Mouse (Mus musculus): ENCODE measurements around the gene Zdhhc14. TPM values are rescaled to one million over a fixed set of nuclear protein-coding genes. Genes with fewer than 3 reads are reported as not detected.
"Not testable (repeated sequence)": the region's sequence is repeated elsewhere in the genome, so short reads cannot be mapped to it uniquely, and the experiment has no call there.

Gene Zdhhc14
- polyA plus RNA-seq, 1 experiment from 2014 or later, result 52.7 TPM

- peaks cover 29% of the 10 kb centered on the region; the same call in 1 of the 2 replicates for H3K79me2 ChIP-seq (ENCODE audit: inconsistent target)
- H3K36me3 ChIP-seq (ENCODE audit: inconsistent target), result no peaks in the 10 kb centered on the region
- H3K27ac ChIP-seq, result no peak overlapping the region
- no peak overlapping the region for H3K4me3 ChIP-seq (ENCODE audit: inconsistent target)
- WGBS (ENCODE audit: missing documents), result 89% methylated on average over 19 of the region's 25 CpGs
Observed at GRCm38 (mm10) chr17:5621626-5622591, 129.6 kb downstream of the Zdhhc14 start.

DNA sequence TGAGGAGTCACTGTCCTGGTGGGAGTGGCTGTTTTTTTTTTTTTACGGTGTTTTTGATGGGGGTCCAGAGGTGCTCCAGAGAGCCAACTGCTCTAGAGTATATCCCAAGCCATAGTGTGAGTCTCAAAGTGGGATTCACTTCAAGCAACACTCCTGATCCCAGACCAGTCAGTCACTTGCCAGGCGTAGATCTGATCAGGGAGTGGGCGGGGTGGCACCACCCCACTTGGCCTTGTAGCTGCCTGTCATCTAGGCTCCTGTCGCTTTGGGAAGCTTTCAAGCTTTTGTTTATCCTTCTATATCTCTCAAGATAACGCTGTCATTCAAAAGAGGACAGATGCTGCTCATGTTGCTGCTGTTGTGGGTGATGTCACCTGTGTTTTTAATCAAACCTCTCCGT lies 130.4 kb downstream of the Zdhhc14 start:
- peaks cover 23% of the 10 kb centered on the region; the same call in 1 of the 2 replicates for H3K79me2 ChIP-seq (ENCODE audit: inconsistent target)
- 93% methylated on average over 6 of the region's 6 CpGs for WGBS (ENCODE audit: missing documents)

GRCm38 (mm10) chr17:5623181-5623580 lies 130.8 kb downstream of the Zdhhc14 start:
- peaks cover 23% of the 10 kb centered on the region; the same call in 1 of the 2 replicates for H3K79me2 ChIP-seq (ENCODE audit: inconsistent target)
- no peaks in the 10 kb centered on the region for H3K36me3 ChIP-seq (ENCODE audit: inconsistent target)
- no peak overlapping the region for H3K27ac ChIP-seq
- no peak overlapping the region for H3K4me3 ChIP-seq (ENCODE audit: inconsistent target)

More for the DNA sequence above, 130.4 kb downstream of the Zdhhc14 start:
- H3K27ac ChIP-seq, result no peak overlapping the region
- H3K36me3 ChIP-seq (ENCODE audit: inconsistent target), result no peaks in the 10 kb centered on the region
- no peak overlapping the region for H3K4me3 ChIP-seq (ENCODE audit: inconsistent target)

DNA sequence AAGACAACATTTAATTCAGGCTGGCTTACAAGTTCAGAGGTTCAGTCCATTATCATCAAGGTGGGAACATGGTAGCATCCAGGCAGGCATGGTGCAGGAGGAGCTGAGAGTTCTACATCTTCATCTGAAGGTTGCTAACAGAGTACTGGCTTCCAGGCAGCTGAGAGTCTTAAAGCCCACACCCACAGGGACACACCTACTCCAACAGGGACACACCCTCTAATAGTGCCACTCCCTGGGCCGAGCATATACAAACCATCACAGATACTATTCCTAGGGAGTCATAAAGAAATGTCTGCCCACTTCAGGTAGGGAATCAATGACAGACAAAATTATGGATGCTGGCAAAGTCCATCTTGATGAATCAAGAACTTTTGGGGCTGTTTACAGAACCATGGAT lies 132.5 kb downstream of the Zdhhc14 start:
- 100% methylated on average over 1 of the region's 1 CpGs for WGBS (ENCODE audit: missing documents)

DNA sequence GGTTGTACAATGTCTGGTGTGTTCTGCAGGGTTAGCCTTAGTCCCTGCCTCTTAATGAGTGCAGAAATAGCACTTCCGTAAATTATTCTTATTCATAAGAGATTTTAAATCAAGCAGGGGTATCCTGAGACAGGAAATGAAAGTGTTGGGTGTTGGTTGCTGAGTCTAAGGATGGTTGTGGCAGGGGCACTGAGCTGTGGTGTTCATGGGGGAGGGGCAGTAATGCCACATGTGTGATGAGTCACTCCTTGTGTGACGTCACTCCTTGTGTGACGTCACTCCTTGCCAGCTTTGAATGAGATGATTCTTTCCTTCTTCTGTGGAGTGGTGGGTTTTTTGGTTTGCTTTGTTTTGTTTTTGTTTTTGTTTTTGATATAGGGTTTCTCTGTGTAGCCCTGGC lies 134.0 kb downstream of the Zdhhc14 start:
- 0% methylated on average over 2 of the region's 3 CpGs for WGBS (ENCODE audit: missing documents)
- peaks cover 32% of the 10 kb centered on the region; the same call in 1 of the 2 replicates for H3K79me2 ChIP-seq (ENCODE audit: inconsistent target)
- no peaks in the 10 kb centered on the region for H3K36me3 ChIP-seq (ENCODE audit: inconsistent target)
- no peak overlapping the region for H3K4me3 ChIP-seq (ENCODE audit: inconsistent target)
- H3K27ac ChIP-seq, result peak overlapping the region; percentile 43; the same call in 1 of the 2 replicates

More for the DNA sequence above, 132.5 kb downstream of the Zdhhc14 start:
- H3K79me2 ChIP-seq (ENCODE audit: inconsistent target), result peaks cover 31% of the 10 kb centered on the region; the same call in 1 of the 2 replicates
- not testable (repeated sequence) for H3K27ac ChIP-seq; H3K4me3 ChIP-seq (ENCODE audit: inconsistent target); H3K36me3 ChIP-seq (ENCODE audit: inconsistent target)

DNA sequence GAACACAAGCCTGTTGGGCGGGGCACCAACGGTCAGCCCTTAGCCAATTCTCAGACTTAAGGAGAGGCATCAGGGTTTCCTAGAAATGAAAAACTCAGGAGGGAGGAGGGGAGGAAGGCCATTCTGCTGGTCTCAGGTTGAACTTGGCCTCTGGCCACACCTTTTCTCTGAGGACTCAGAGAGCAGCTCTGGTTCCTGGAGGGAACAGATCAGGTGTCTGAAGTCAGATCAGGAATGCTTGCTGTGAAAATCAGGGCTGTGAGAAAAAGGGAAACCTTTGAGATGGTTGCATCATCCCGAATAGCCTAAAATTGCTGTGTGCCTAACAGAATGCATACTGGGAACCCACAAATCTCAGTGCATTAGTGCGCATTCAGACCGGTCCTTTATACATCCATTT lies 135.3 kb downstream of the Zdhhc14 start:
- no peak overlapping the region for H3K27ac ChIP-seq
- H3K36me3 ChIP-seq (ENCODE audit: inconsistent target), result no peaks in the 10 kb centered on the region
- H3K4me3 ChIP-seq (ENCODE audit: inconsistent target), result no peak overlapping the region
- 93% methylated on average over 5 of the region's 5 CpGs for WGBS (ENCODE audit: missing documents)
- peaks cover 26% of the 10 kb centered on the region; the same call in 1 of the 2 replicates for H3K79me2 ChIP-seq (ENCODE audit: inconsistent target)

GRCm38 (mm10) chr17:5629651-5630050 lies 137.3 kb downstream of the Zdhhc14 start:
- Histone ChIP-seq H3K4me3 (ENCODE audit: inconsistent target) (no peak overlapping the region), H3K36me3 (ENCODE audit: inconsistent target) (no peaks in the 10 kb centered on the region), H3K79me2 (ENCODE audit: inconsistent target) (peaks cover 37% of the 10 kb centered on the region; the same call in 1 of the 2 replicates), H3K27ac (no peak overlapping the region)
- 84% methylated on average over 3 of the region's 4 CpGs for WGBS (ENCODE audit: missing documents)

DNA sequence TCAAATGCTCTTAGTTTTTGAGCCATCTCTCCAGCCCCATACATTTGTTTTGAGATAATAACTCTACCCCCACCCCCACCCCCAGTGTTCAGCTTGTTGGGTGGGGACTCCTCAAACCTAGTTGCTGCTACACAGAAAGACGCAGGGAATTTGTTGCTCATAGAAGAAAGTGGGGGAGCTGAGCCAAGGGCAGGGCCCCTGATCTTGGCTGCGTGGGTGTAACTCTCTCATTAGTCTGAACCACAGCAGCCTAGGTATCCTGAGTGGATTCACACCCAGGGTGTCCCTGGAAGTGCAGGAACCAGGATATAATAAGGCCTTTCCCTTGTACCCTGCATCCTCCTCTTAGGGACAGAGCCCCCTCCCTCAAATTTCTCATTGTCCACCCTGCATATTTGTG lies 142.9 kb downstream of the Zdhhc14 start:
- no peak overlapping the region for H3K4me3 ChIP-seq (ENCODE audit: inconsistent target)
- H3K36me3 ChIP-seq (ENCODE audit: inconsistent target), result no peaks in the 10 kb centered on the region
- H3K27ac ChIP-seq, result no peak overlapping the region
- WGBS (ENCODE audit: missing documents), result 84% methylated on average over 2 of the region's 2 CpGs
- H3K79me2 ChIP-seq (ENCODE audit: inconsistent target), result peaks cover 26% of the 10 kb centered on the region; the same call in 1 of the 2 replicates

DNA sequence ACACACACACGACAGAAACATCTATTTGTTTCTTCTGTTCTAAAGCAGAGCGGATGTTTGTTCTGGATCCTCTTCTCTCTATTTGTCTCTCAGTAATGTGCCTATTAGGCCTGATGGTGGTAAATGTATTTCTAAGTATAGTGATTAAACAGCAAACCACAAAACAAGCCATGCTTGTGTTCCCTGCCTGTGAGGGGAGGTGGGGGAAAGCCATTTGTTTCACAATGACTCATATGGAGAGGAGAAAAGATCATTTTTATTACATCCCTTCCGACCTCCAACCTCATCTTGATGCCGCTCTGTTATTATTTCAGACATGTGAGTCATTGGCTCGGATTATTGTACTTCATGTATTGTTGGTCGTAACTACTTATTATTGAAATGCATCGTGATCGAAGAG lies 149.1 kb downstream of the Zdhhc14 start:
- Histone ChIP-seq H3K79me2 (ENCODE audit: inconsistent target) (peaks cover 17% of the 10 kb centered on the region; the same call in 1 of the 2 replicates), H3K27ac (no peak overlapping the region), H3K4me3 (ENCODE audit: inconsistent target) (no peak overlapping the region), H3K36me3 (ENCODE audit: inconsistent target) (no peaks in the 10 kb centered on the region)
- WGBS (ENCODE audit: missing documents), result 96% methylated on average over 8 of the region's 8 CpGs

DNA sequence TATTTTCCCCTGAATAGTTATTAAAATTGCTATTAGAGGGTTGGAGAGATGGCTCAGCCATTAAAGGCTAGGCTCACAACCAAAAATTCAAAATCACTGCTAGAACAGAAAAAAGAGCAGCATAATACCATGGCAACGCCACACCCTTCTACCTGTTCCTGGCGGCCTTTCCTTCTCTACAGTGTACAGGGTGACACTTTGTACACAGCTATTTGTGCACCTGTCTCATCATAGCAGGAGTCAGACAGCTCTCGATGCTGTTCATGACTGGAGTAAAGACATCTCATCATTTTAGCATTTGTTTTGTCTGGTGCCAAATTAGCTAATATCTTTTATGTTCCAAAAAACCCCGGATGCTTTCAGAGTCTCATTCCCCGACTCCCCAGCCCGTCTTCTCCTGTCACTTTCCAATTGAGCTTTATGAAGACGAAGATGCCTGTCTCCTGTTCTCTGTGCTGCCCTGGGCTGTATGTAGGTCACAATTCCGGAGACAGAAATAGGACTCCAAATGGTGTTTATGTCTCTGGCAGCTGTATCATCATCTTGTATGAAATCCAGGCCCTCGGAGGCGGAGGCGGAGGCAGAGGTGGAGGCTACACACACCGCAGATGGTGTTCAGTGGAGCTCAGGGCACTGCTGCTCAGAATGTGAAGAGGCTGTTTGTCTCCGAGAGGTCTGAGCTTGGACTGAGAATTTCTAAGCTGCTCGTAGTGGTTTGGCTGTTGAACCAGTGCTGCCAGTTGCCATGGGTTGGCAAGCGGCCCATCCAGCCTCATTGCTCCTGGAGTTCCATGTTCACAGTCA lies 150.8 kb downstream of the Zdhhc14 start:
- Histone ChIP-seq H3K79me2 (ENCODE audit: inconsistent target) (peaks cover 17% of the 10 kb centered on the region; the same call in 1 of the 2 replicates), H3K4me3 (ENCODE audit: inconsistent target) (no peak overlapping the region), H3K36me3 (ENCODE audit: inconsistent target) (no peaks in the 10 kb centered on the region), H3K27ac (no peak overlapping the region)
- WGBS (ENCODE audit: missing documents), result 95% methylated on average over 15 of the region's 15 CpGs

GRCm38 (mm10) chr17:5650124-5650523 lies 157.8 kb downstream of the Zdhhc14 start:
- H3K4me3 ChIP-seq (ENCODE audit: inconsistent target), result no peak overlapping the region
- no peak overlapping the region for H3K27ac ChIP-seq
- H3K79me2 ChIP-seq (ENCODE audit: inconsistent target), result peaks cover 4% of the 10 kb centered on the region; the same call in 1 of the 2 replicates
- no peaks in the 10 kb centered on the region for H3K36me3 ChIP-seq (ENCODE audit: inconsistent target)
- 93% methylated on average over 4 of the region's 4 CpGs for WGBS (ENCODE audit: missing documents)

DNA sequence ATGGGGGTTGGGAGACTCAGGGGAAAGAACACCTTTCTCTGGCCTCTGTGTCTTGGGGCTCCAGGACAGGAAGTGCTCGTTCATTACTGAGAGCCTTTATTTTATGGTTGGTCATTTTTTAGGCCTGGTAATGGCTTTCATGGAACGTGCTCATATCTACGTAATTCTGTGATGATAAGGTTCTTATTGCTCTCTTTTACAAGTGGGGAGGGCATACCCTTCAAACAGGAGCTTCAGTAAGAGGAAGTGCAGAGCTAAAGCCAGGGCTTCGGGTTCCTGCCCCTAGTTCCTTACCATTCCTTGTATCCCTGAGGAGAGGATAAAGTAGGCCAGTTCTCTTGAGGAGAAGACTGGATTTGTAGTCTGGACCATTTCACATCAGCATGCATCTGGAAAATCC lies 158.3 kb downstream of the Zdhhc14 start:
- 93% methylated on average over 4 of the region's 4 CpGs for WGBS (ENCODE audit: missing documents)

GRCm38 (mm10) chr17:5651551-5651950 lies 159.2 kb downstream of the Zdhhc14 start:
- no peak overlapping the region for H3K4me3 ChIP-seq (ENCODE audit: inconsistent target)
- H3K27ac ChIP-seq, result no peak overlapping the region
- WGBS (ENCODE audit: missing documents), result 96% methylated on average over 4 of the region's 4 CpGs
- H3K79me2 ChIP-seq (ENCODE audit: inconsistent target), result no peaks in the 10 kb centered on the region; the same call in 1 of the 2 replicates
- H3K36me3 ChIP-seq (ENCODE audit: inconsistent target), result no peaks in the 10 kb centered on the region

More for the DNA sequence above, 158.3 kb downstream of the Zdhhc14 start:
- H3K36me3 ChIP-seq (ENCODE audit: inconsistent target), result no peaks in the 10 kb centered on the region
- peaks cover 4% of the 10 kb centered on the region; the same call in 1 of the 2 replicates for H3K79me2 ChIP-seq (ENCODE audit: inconsistent target)
- no peak overlapping the region for H3K27ac ChIP-seq
- no peak overlapping the region for H3K4me3 ChIP-seq (ENCODE audit: inconsistent target)

- 87% methylated on average over 9 of the region's 9 CpGs for WGBS (ENCODE audit: missing documents)
- H3K27ac ChIP-seq, result no peak overlapping the region
- H3K4me3 ChIP-seq (ENCODE audit: inconsistent target), result no peak overlapping the region
- no peaks in the 10 kb centered on the region for H3K36me3 ChIP-seq (ENCODE audit: inconsistent target)
- H3K79me2 ChIP-seq (ENCODE audit: inconsistent target), result no peaks in the 10 kb centered on the region; the same call in 1 of the 2 replicates
Observed at GRCm38 (mm10) chr17:5653981-5654380, 161.6 kb downstream of the Zdhhc14 start.

All from macrophage (primary cell).